Mouse (Mus musculus) fibroblast of lung, adult 2 months (primary cell): Measurements from ENCODE around the gene Mad1l1.

Source experiments
- DNase-seq: peaks from one replicate; pipeline ENCODE4 v3.0.0-alpha.2; 2011; ENCODE audit warnings: low read depth

Mad1l1 gene

GRCm38 (mm10) chr5:140127981-140128380, 193.4 kb downstream of the Mad1l1 start:
- DNase-seq = no peak

GRCm38 (mm10) chr5:140124626-140125025, 196.7 kb downstream of the Mad1l1 start:
- no peak for DNase-seq

- DNase-seq = no peak
These were observed 197.5 kb downstream of the Mad1l1 start for GRCm38 (mm10) chr5:140123640-140124366.

- DNase-seq = no peak
These were observed 198.2 kb downstream of the Mad1l1 start for GRCm38 (mm10) chr5:140123194-140123593.

- no peak for DNase-seq
These were observed 199.4 kb downstream of the Mad1l1 start for GRCm38 (mm10) chr5:140121966-140122365.

- DNase-seq = no peak
These were observed 202.4 kb downstream of the Mad1l1 start for GRCm38 (mm10) chr5:140118921-140119320.

GRCm38 (mm10) chr5:140117968-140118367, 203.4 kb downstream of the Mad1l1 start:
- DNase-seq = no peak

GRCm38 (mm10) chr5:140115434-140116271, 205.7 kb downstream of the Mad1l1 start:
- DNase-seq = peak; percentile 87

GRCm38 (mm10) chr5:140114512-140115060, 206.8 kb downstream of the Mad1l1 start:
- no peak for DNase-seq

GRCm38 (mm10) chr5:140113281-140113680, 208.1 kb downstream of the Mad1l1 start:
- DNase-seq = no peak

GRCm38 (mm10) chr5:140110024-140110423, 211.3 kb downstream of the Mad1l1 start:
- DNase-seq = no peak

GRCm38 (mm10) chr5:140107907-140108306, 213.4 kb downstream of the Mad1l1 start:
- no peak for DNase-seq

- no peak for DNase-seq
These were observed 215.3 kb downstream of the Mad1l1 start for GRCm38 (mm10) chr5:140106051-140106450.

GRCm38 (mm10) chr5:140104891-140105290, 216.5 kb downstream of the Mad1l1 start:
- no peak for DNase-seq

- no peak for DNase-seq
These were observed 218.6 kb downstream of the Mad1l1 start for GRCm38 (mm10) chr5:140102731-140103130.

GRCm38 (mm10) chr5:140101409-140102009, 219.8 kb downstream of the Mad1l1 start:
- DNase-seq = no peak

- no peak for DNase-seq
These were observed 222.6 kb downstream of the Mad1l1 start for GRCm38 (mm10) chr5:140098711-140099110.

GRCm38 (mm10) chr5:140095203-140095602, 226.1 kb downstream of the Mad1l1 start:
- no peak for DNase-seq

- DNase-seq = no peak
These were observed 227.9 kb downstream of the Mad1l1 start for GRCm38 (mm10) chr5:140093489-140093888.

- DNase-seq = no peak
These were observed 229.8 kb downstream of the Mad1l1 start for GRCm38 (mm10) chr5:140091601-140092000.

GRCm38 (mm10) chr5:140089263-140089662, 232.1 kb downstream of the Mad1l1 start:
- no peak for DNase-seq

- no peak for DNase-seq
These were observed 234.1 kb downstream of the Mad1l1 start for GRCm38 (mm10) chr5:140087242-140087641.
